Mouse (Mus musculus): ENCODE measurements around the gene Tns1. TPM values are rescaled to one million over a fixed set of nuclear protein-coding genes. Genes with fewer than 3 reads are reported as not detected.
A peak's percentile ranks its signal among the peaks of the same experiment; 100 is the strongest.

The Tns1 gene
- polyA plus RNA-seq, 1 experiment from 2014 or later = 23.1 TPM

DNA sequence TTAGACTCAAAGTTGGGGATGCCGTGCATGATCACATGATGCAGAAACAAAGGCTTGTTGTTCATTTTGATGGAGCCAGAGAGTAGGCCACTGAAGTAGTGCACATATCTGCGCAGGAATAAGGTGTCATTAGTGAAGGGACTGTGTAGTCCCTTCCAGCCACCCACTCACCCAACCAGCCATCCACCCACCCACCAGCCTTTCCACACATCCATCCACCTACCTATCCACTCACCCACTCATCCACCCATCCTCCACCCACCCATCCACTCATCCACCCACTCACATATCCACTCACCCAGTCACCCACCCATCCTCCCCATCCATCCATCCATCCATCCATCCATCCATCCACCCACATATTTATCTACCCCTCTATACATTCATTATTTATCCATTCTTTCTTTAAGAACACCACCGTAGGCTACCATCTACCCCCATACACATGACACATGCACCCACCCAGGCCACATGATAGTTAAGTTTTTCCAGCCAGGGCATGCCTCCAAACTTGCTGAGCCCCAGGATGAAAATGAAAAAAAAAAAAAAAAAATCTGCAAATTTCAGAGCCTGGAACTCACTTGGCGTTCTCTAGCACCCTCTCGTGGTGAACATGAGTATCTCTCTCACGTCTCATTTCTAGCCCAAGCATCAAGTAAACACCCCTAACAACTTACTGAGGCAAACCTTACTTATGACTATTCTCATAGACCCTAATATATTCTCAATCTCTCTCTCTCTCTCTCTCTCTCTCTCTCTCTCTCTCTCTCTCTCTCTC lies 137.8 kb downstream of the Tns1 start:
- H3K4me2 ChIP-seq (replicated peaks) = no peak overlapping the region
- no peaks in the 10 kb centered on the region for H3K36me3 ChIP-seq
- WGBS = 44% methylated on average over 6 of the region's 6 CpGs
- no peaks in the 10 kb centered on the region for H3K4me1 ChIP-seq (replicated peaks)
- ATAC-seq = 0 out of 2 replicates have a peak, but pooled peaks have one; percentile 38
- H3K27ac ChIP-seq = no peak overlapping the region
- no peaks in the 10 kb centered on the region for H3K9me3 ChIP-seq
- no peaks in the 10 kb centered on the region for H3K27me3 ChIP-seq (replicated peaks)
- H3K4me3 ChIP-seq (replicated peaks) = no peak overlapping the region
- no peak overlapping the region for H3K9ac ChIP-seq

DNA sequence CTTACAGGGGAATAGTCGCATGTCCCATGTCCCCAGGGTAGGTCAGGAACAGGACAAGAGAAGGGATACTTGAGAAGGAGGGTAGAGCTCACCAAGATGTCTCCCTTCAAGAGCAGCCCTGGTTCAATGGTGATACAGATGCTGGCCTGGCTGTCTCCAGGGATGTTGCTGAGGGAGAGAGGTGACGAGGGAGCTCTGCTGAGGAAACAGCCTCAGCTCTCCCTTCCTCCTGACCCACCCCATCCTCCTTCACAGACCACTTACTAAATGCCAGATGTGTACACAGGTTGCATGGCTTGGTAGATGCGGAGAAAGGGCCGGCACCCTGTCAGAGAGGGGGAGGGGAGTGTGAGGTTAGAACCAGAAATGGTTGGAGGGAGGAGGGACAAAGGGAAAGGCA lies 138.6 kb downstream of the Tns1 start:
- Histone ChIP-seq H3K4me3 (replicated peaks) (no peak overlapping the region), H3K9ac (no peak overlapping the region), H3K9me3 (no peaks in the 10 kb centered on the region), H3K27ac (no peak overlapping the region), H3K36me3 (no peaks in the 10 kb centered on the region), H3K4me1 (replicated peaks) (no peaks in the 10 kb centered on the region), H3K27me3 (replicated peaks) (no peaks in the 10 kb centered on the region), H3K4me2 (replicated peaks) (no peak overlapping the region)
- WGBS = 80% methylated on average over 4 of the region's 4 CpGs
- ATAC-seq = no peak

DNA sequence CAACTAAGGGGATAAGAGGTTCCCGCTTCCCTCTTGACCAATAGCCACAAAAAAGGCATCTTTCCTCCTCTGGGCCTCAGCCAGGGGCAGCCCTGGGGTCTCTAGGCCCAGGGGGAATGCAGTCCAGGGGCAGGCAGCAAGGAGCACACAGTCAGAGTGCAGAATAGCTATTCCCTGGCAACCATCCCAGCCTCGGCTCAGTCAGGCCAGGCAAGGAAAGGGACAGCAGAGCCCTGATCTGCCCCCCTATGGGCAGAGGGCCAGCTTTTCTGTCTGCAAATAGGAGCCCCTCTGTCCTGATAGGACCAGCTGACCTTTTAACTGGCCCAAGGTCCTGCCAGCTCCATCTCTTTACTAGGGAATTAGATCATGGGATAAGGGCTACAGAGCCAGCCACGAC lies 145.0 kb downstream of the Tns1 start:
- H3K4me1 ChIP-seq (replicated peaks) = no peaks in the 10 kb centered on the region
- no peak overlapping the region for H3K4me2 ChIP-seq (replicated peaks)
- no peak overlapping the region for H3K4me3 ChIP-seq (replicated peaks)
- no peak overlapping the region for H3K9ac ChIP-seq
- ATAC-seq = no peak
- 60% methylated on average over 3 of the region's 3 CpGs for WGBS
- no peaks in the 10 kb centered on the region for H3K9me3 ChIP-seq
- H3K27me3 ChIP-seq (replicated peaks) = no peaks in the 10 kb centered on the region
- H3K27ac ChIP-seq = no peak overlapping the region
- H3K36me3 ChIP-seq = no peaks in the 10 kb centered on the region

- Histone ChIP-seq H3K4me1 (replicated peaks) (0 out of 2 replicates have a peak, but pooled peaks cover 3% of the 10 kb centered on the region), H3K9me3 (no peaks in the 10 kb centered on the region), H3K4me2 (replicated peaks) (no peak overlapping the region), H3K36me3 (no peaks in the 10 kb centered on the region), H3K9ac (no peak overlapping the region), H3K27ac (no peak overlapping the region), H3K4me3 (replicated peaks) (no peak overlapping the region), H3K27me3 (replicated peaks) (no peaks in the 10 kb centered on the region)
- no peak for ATAC-seq
- 100% methylated on average over 1 of the region's 1 CpGs for WGBS
These were observed 145.7 kb downstream of the Tns1 start for GRCm38 (mm10) chr1:73978576-73978975.

DNA sequence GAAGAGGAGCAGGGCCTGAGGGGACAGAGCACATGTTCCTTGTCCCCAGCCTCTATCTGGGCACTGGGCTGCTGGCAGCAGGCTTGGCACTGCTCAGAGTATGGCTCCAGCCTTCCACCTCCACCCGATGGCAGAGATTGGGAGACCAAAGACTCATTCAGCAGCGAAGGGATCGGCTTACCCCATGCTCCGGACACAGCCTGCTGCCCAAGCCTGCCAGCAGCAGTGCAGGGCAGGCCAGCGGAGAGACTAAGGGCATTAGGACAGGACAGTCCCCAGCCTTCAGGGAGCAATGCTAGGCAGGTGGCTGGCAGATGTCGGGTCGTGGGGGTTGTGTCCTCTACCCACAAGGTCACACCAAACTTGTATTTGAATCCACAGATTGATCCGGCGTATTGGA lies 150.3 kb downstream of the Tns1 start:
- H3K9me3 ChIP-seq = no peaks in the 10 kb centered on the region
- no peaks in the 10 kb centered on the region for H3K36me3 ChIP-seq
- no peak overlapping the region for H3K4me3 ChIP-seq (replicated peaks)
- H3K27ac ChIP-seq = no peak overlapping the region
- peaks cover 29% of the 10 kb centered on the region for H3K4me1 ChIP-seq (replicated peaks)
- no peak for ATAC-seq
- WGBS = 80% methylated on average over 9 of the region's 9 CpGs
- H3K4me2 ChIP-seq (replicated peaks) = no peak overlapping the region
- no peak overlapping the region for H3K9ac ChIP-seq
- H3K27me3 ChIP-seq (replicated peaks) = no peaks in the 10 kb centered on the region

DNA sequence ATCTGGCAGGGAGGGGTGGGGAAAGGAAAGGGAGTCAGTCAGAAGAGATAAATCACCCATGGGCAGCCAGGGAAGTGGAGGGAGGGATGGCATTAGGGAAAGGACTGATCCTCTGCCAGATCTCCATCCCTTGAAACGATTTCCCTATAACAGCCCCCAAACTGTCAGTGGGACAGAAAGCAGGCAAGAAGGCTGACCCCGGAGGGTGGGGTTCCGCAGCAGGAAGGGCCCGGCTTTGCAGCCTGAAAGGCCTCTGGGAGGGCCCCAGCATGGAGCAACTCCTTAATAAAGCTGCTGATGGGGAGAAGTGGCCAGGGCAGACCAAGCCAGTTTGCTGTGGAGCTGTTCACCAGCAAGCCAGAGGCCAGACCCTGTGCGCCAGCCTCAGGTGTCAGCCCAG lies 151.5 kb downstream of the Tns1 start:
- WGBS = 39% methylated on average over 5 of the region's 5 CpGs
- Histone ChIP-seq H3K36me3 (no peaks in the 10 kb centered on the region), H3K4me3 (replicated peaks) (no peak overlapping the region), H3K4me1 (replicated peaks) (peaks cover 39% of the 10 kb centered on the region), H3K27me3 (replicated peaks) (no peaks in the 10 kb centered on the region), H3K9ac (no peak overlapping the region), H3K27ac (peak overlapping the region; percentile 68), H3K9me3 (no peaks in the 10 kb centered on the region), H3K4me2 (replicated peaks) (no peak overlapping the region)
- ATAC-seq = peak; percentile 31; the same call in 1 of the 2 replicates

DNA sequence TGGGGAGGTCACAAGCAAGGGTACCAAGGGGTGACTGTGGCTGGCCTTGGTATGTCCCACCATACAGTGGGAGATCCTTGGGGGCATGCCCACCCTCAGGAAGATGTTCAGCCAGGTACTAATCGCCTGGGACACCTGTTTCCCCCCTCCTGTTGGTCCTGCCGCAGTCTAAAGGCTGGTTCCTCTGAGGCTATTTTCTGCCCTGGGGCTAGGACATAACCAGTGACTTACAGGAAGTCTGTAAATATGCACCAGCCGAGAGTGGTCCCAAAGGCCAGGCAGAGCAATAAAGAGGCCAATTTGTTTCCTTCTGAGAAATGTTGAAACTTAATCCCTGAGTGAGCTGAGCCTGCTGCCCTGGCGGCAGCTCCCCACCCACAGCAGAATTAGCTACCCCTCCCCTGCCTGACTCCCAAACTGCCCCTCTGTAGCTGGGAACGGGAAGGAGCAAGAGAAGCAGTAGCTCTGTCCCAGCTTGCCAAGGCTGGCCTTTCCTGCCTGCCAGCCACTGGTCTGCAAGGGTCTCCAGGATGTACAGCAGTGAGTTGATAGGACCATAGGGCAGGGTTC lies 154.0 kb downstream of the Tns1 start:
- Histone ChIP-seq H3K27me3 (replicated peaks) (no peaks in the 10 kb centered on the region), H3K9me3 (no peaks in the 10 kb centered on the region), H3K4me1 (replicated peaks) (peaks cover 53% of the 10 kb centered on the region), H3K27ac (peak overlapping the region; percentile 66; the same call in 1 of the 2 replicates), H3K4me2 (replicated peaks) (peak overlapping the region; percentile 31), H3K36me3 (no peaks in the 10 kb centered on the region), H3K4me3 (replicated peaks) (no peak overlapping the region), H3K9ac (no peak overlapping the region)
- peak; percentile 27; the same call in 1 of the 2 replicates for ATAC-seq
- 11% methylated on average over 5 of the region's 5 CpGs for WGBS

- no peaks in the 10 kb centered on the region for H3K36me3 ChIP-seq
- WGBS = 26% methylated on average over 13 of the region's 13 CpGs
- no peak overlapping the region for H3K4me3 ChIP-seq (replicated peaks)
- 0 out of 2 replicates have a peak overlapping the region, but pooled peaks have one; percentile 34 for H3K27ac ChIP-seq
- H3K4me1 ChIP-seq (replicated peaks) = peaks cover 54% of the 10 kb centered on the region
- H3K9me3 ChIP-seq = no peaks in the 10 kb centered on the region
- peak; percentile 66 for ATAC-seq
- H3K4me2 ChIP-seq (replicated peaks) = peak overlapping the region; percentile 36
- H3K9ac ChIP-seq = 0 out of 2 replicates have a peak overlapping the region, but pooled peaks have one; percentile 17
- H3K27me3 ChIP-seq (replicated peaks) = no peaks in the 10 kb centered on the region
These were observed 155.3 kb downstream of the Tns1 start for GRCm38 (mm10) chr1:73968712-73969511.

GRCm38 (mm10) chr1:73966411-73967238 lies 157.6 kb downstream of the Tns1 start:
- Histone ChIP-seq H3K9ac (no peak overlapping the region), H3K27me3 (replicated peaks) (no peaks in the 10 kb centered on the region), H3K36me3 (no peaks in the 10 kb centered on the region), H3K4me3 (replicated peaks) (no peak overlapping the region), H3K9me3 (no peaks in the 10 kb centered on the region), H3K4me1 (replicated peaks) (peaks cover 63% of the 10 kb centered on the region), H3K27ac (peak overlapping the region; percentile 36; the same call in 1 of the 2 replicates), H3K4me2 (replicated peaks) (no peak overlapping the region)
- ATAC-seq = 0 out of 2 replicates have a peak, but pooled peaks have one; percentile 14
- WGBS = 61% methylated on average over 12 of the region's 12 CpGs

DNA sequence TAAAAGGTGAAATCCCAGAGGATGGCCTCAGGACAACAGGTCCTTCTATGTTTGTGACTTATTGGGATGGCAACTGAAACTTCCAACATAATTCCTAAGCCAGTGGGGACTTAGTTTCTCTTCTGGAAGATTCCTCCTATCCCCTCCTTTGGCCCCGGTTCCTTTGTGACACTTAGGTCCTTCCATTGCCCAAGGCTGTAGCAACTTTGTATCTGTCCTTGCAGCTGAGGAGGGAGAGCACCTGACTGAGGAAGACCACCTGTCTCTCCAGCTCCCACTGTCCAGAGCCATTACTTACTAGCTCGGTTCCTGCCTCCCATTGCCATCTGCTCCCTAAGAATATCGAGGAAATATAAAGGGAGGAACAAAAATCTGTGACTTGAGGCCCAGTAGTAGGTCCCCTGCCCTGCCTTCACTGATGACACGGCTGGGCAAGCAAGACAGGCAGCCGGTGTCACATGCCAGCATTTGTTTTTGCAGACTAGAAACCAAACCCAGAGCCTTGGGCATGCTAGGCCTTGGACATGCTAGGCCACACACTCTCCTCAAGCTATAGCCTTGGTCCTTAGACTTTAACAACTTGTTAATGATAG lies 160.0 kb downstream of the Tns1 start:
- Histone ChIP-seq H3K4me3 (replicated peaks) (no peak overlapping the region), H3K27me3 (replicated peaks) (no peaks in the 10 kb centered on the region), H3K4me1 (replicated peaks) (peaks cover 53% of the 10 kb centered on the region), H3K4me2 (replicated peaks) (no peak overlapping the region), H3K9ac (no peak overlapping the region), H3K27ac (peak overlapping the region; percentile 96), H3K9me3 (no peaks in the 10 kb centered on the region), H3K36me3 (no peaks in the 10 kb centered on the region)
- ATAC-seq = no peak
- 74% methylated on average over 5 of the region's 5 CpGs for WGBS

DNA sequence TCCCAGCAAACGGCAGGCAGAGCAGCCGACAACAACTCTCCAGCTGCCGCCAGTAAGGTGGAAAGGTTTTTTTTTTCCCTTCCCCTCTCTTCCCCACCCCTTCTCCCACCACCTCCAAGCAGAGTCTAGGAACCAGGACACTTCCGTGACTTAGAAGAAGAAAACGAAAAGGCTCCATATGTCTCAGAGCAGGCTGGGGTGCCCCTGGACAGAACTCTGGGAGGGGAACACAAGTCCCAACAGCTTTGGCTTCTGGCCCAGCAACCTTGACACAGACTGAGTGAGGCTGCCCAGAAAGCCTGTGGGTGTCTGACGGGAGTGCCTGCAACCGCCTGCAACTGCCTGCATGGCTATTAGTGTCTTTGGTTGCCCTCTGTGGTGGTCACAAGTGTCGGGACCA lies 160.6 kb downstream of the Tns1 start:
- H3K27me3 ChIP-seq (replicated peaks) = no peaks in the 10 kb centered on the region
- H3K9ac ChIP-seq = no peak overlapping the region
- peak overlapping the region; percentile 96 for H3K27ac ChIP-seq
- no peak for ATAC-seq
- H3K4me3 ChIP-seq (replicated peaks) = no peak overlapping the region
- no peaks in the 10 kb centered on the region for H3K9me3 ChIP-seq
- H3K36me3 ChIP-seq = no peaks in the 10 kb centered on the region
- H3K4me2 ChIP-seq (replicated peaks) = peak overlapping the region; percentile 61
- 24% methylated on average over 8 of the region's 8 CpGs for WGBS
- peaks cover 49% of the 10 kb centered on the region for H3K4me1 ChIP-seq (replicated peaks)
